Mouse (Mus musculus): ENCODE data around the gene Gm28919.
"Not testable (repeated sequence)": the region's sequence is repeated elsewhere in the genome, so short reads cannot be mapped to it uniquely, and the experiment has no call there.

DNA sequence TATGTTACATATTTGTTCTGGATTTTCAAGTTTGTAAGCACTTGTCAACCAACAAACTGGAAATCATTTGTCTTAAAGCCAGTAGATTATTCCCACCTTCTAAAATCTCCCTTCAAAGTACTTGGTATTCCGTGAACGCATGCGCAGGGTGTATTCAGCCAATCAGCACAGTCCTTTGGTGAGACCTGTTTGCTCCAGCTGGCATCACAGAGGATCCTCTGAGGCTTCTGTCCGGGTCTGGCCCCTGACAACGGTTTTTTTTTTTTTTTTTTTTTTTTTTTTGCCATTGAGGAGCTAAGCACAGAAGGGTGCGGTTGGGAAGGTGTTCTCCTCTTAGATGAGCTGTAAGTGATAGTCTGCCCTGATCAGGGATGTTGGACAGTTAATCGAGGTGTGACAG lies at the start of gene Gm28919:
- TF ChIP-seq CTCF (IDR thresholded peaks at IDR 0.05; ENCODE audit: control insufficient read depth, insufficient read depth, insufficient read length); MYOG (IDR thresholded peaks at IDR 0.05; ENCODE audit: control insufficient read depth, extremely low read depth, insufficient read length); MAX (IDR thresholded peaks at IDR 0.05); CEBPB (IDR thresholded peaks at IDR 0.05; ENCODE audit: low read depth): not testable (repeated sequence)
